Mouse (Mus musculus) lung, postnatal 0 days (tissue): ENCODE results near the gene Ndufa6. TPM values are rescaled to one million over a fixed set of nuclear protein-coding genes. Genes with fewer than 3 reads are reported as not detected.
"Not testable (repeated sequence)": the region's sequence is repeated elsewhere in the genome, so short reads cannot be mapped to it uniquely, and the experiment has no call there.

ENCODE experiments used
- ATAC-seq: fragments of 200-750 bp; cut with Nextera tagmentation; 2 replicates; pipeline ENCODE4 v1.8.0; 2017; ENCODE audit warnings: moderate library complexity
- DNase-seq: peaks from one replicate; pipeline ENCODE4 v3.0.0-alpha.2; 2016; ENCODE audit warnings: low spot score
- H3K27ac ChIP-seq: fragments of 300-500 bp; sonication (generic); 2 replicates; pipeline ENCODE4 v1.5.1; 2014; ENCODE audit warnings: antibody characterized with exemption, mild to moderate bottlenecking, low read length, mixed read lengths
- H3K27me3 ChIP-seq: fragments of 300-500 bp; sonication (generic); replicated peaks from 2 replicates; pipeline ENCODE4 v1.6.1; 2014; ENCODE audit warnings: low read length, mixed read lengths; ENCODE audit not compliant: insufficient read depth
- H3K36me3 ChIP-seq: fragments of 300-500 bp; sonication (generic); 2 replicates; pipeline ENCODE4 v1.6.1; 2014; ENCODE audit warnings: low read length, mixed read lengths; ENCODE audit not compliant: insufficient read depth
- H3K4me1 ChIP-seq: fragments of 300-500 bp; sonication (generic); 2 replicates; pipeline ENCODE4 v1.6.1; 2014; ENCODE audit warnings: antibody characterized with exemption, low read depth, low read length, mixed read lengths; ENCODE audit not compliant: insufficient read depth
- H3K4me2 ChIP-seq: fragments of 300-500 bp; sonication (generic); replicated peaks from 2 replicates; pipeline ENCODE4 v1.6.1; 2014; ENCODE audit warnings: low read depth, mild to moderate bottlenecking, low read length, moderate library complexity, mixed read lengths
- H3K4me3 ChIP-seq: fragments of 300-500 bp; sonication (generic); 2 replicates; pipeline ENCODE4 v1.5.1; 2014; ENCODE audit warnings: low read depth, low read length
- H3K9ac ChIP-seq: fragments of 300-500 bp; sonication (generic); replicated peaks from 2 replicates; pipeline ENCODE4 v1.6.1; 2014; ENCODE audit warnings: low read depth, mild to moderate bottlenecking
- H3K9me3 ChIP-seq: fragments of 300-500 bp; sonication (generic); 2 replicates; pipeline ENCODE4 v1.6.1; 2016; ENCODE audit warnings: low read length, mixed read lengths
- CTCF ChIP-seq: IDR thresholded peaks from 2 replicates; pipeline ENCODE4 v1.5.1; 2016; ENCODE audit warnings: antibody characterized with exemption, mild to moderate bottlenecking
- EP300 ChIP-seq: IDR thresholded peaks from 2 replicates; pipeline ENCODE4 v1.6.1; 2016; ENCODE audit warnings: antibody characterized with exemption, mild to moderate bottlenecking, control low read depth
- WGBS: fragments of 180-500 bp; shearing (Covaris S2); extraction: QIAGEN DNeasy Blood & Tissue Kit; methylation state at CpG from one replicate; pipeline ENCODE4 v1.1.7; 2014; 5-methylcytosine and 5-hydroxymethylcytosine counted together
- polyA plus RNA-seq: library from polyadenylated mRNA; unstranded; fragments of >200 nt; fragmentation: Nextera tagmentation; extraction: Ambion mirVana; gene quantifications from 2 replicates; pipeline ENCODE4 v1.2.1, GENCODE M21; 2015

Ndufa6 gene
- polyA plus RNA-seq, result 439 and 454 TPM in 2 replicates

DNA sequence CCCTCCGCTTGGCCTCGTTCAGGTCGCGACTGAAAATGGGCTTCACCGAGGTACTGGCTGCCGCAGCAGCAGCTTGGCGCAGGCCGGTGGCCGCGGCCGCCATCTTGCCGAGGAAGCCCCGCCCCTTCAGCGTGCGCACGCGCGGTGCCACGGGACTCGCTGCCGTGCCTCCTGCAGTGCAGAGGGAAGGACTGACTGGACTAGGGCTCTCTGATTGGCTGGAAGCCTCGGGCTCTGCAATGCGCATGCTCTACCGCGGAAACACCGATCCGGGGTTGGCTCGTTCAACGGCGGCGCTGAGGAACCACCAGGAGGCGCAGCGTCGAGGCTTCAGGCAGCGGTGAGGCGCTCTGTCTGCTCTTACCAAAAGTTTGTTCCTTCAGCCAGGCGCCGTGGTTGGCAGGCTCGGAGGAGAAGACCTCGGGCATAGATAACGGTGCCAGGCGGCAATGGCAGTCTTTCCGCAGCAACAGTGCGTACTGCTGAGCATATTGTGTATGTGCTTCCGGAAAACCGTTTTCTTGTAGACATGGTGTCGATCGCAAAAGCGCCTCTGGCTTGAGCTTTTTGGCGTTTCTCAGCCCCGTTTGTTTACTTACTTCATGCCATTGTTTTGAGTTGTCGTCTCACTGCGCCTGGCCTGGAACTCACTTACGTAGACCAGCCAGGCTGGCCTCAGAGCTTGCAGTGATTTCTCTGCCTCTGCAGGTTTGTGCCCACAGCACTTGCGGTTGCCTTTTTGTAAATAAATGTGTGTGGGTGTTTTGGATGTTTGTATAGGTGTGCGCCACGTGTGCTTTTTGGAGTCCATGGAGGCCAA, at the start of gene Ndufa6:
TSS of gene Ndufa6 (minus strand) at position 197 of the 820 bp plus-strand sequence.
- TF ChIP-seq CTCF, result peak; percentile 99
- peak; percentile 47; the same call in 1 of the 2 replicates for TF ChIP-seq EP300
- Histone ChIP-seq H3K9ac (peak within 1 kb of the TSS; percentile 96), H3K9me3 (no peaks in the 10 kb centered on the region), H3K4me3 (peak within 1 kb of the TSS; percentile 87), H3K36me3 (peaks cover 17% of the 10 kb centered on the region; the same call in 1 of the 2 replicates), H3K27me3 (no peaks in the 10 kb centered on the region), H3K27ac (peak within 1 kb of the TSS; percentile 93), H3K4me1 (peaks cover 8% of the 10 kb centered on the region), H3K4me2 (peak within 1 kb of the TSS; percentile 80)
- WGBS, result 2% methylated on average over 57 of the region's 57 CpGs
- ATAC-seq (peak; percentile 100), DNase-seq (peak; percentile 100)

- Histone ChIP-seq H3K36me3 (no peaks in the 10 kb centered on the region), H3K4me2 (no peak overlapping the region), H3K27me3 (no peaks in the 10 kb centered on the region), H3K9me3 (no peaks in the 10 kb centered on the region), H3K4me3 (no peak overlapping the region), H3K4me1 (no peaks in the 10 kb centered on the region), H3K9ac (no peak overlapping the region), H3K27ac (no peak overlapping the region)
- WGBS, result 90% methylated on average over 9 of the region's 9 CpGs
- DNase-seq, result no peak
- TF ChIP-seq CTCF, result no peak
- TF ChIP-seq EP300, result no peak
- no peak for ATAC-seq
Observed at GRCm38 (mm10) chr15:82403606-82404005, 49.5 kb upstream of the Ndufa6 start.

DNA sequence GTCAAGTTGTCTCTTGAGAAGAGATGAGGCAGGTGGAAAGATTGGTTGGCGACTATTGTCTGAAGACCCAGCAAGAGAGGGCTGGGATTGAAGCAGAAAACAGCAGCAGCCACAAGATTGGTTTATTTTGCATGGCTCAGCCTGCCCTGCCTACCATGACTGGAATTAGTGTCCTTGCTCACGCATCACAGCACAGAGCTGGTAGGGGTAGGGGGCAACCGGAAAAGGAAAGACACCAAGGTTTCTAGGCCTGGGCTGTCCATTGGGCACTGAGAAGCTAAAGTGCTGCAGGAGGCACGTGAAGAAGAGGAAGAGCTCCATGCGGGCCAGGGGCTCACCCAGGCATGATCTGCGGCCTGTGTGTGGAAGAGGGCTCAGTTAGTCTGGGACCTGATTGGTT, 48.6 kb upstream of the Ndufa6 start:
- H3K27ac ChIP-seq, result no peak overlapping the region
- H3K4me1 ChIP-seq, result no peaks in the 10 kb centered on the region
- ATAC-seq (no peak), DNase-seq (no peak)
- 87% methylated on average over 6 of the region's 6 CpGs for WGBS
- no peak overlapping the region for H3K9ac ChIP-seq
- TF ChIP-seq CTCF (no peak), EP300 (no peak)
- H3K36me3 ChIP-seq, result no peaks in the 10 kb centered on the region
- no peaks in the 10 kb centered on the region for H3K9me3 ChIP-seq
- no peak overlapping the region for H3K4me2 ChIP-seq
- H3K27me3 ChIP-seq, result no peaks in the 10 kb centered on the region
- no peak overlapping the region for H3K4me3 ChIP-seq

- H3K27ac ChIP-seq, result no peak overlapping the region
- H3K9ac ChIP-seq, result no peak overlapping the region
- H3K4me1 ChIP-seq, result no peaks in the 10 kb centered on the region
- no peak overlapping the region for H3K4me2 ChIP-seq
- H3K36me3 ChIP-seq, result no peaks in the 10 kb centered on the region
- ATAC-seq (no peak), DNase-seq (no peak)
- H3K4me3 ChIP-seq, result no peak overlapping the region
- H3K9me3 ChIP-seq, result no peaks in the 10 kb centered on the region
- TF ChIP-seq EP300 (no peak), CTCF (no peak)
- no peaks in the 10 kb centered on the region for H3K27me3 ChIP-seq
Observed at GRCm38 (mm10) chr15:82402106-82402505, 48.0 kb upstream of the Ndufa6 start.

- Histone ChIP-seq H3K9me3 (no peaks in the 10 kb centered on the region), H3K27ac (no peak overlapping the region), H3K27me3 (no peaks in the 10 kb centered on the region), H3K4me2 (no peak overlapping the region), H3K36me3 (no peaks in the 10 kb centered on the region), H3K4me1 (no peaks in the 10 kb centered on the region), H3K9ac (no peak overlapping the region), H3K4me3 (no peak overlapping the region)
- DNase-seq (no peak), ATAC-seq (no peak)
- no peak for TF ChIP-seq CTCF
- 73% methylated on average over 2 of the region's 2 CpGs for whole genome bisulfite sequencing
Observed at GRCm38 (mm10) chr15:82401516-82401915, 47.4 kb upstream of the Ndufa6 start.

DNA sequence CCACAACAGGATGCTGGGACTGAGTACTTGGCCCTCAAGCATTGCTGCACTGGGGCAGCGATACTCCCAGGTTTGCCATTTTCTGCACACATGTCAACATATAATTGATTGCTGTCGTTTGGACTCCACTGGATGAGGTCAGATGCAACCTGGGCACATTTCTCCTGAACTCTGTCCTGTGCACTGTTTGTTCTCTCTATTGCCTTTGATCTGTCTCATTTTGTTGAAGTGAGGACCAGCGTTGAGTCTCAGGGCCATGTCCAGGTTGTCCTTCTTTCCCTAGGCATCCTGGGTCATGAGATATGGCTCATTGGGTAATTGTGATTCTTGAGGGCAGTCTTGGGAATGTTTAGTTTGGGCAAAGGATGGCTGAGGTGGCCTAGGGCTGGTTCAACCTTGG, 41.8 kb upstream of the Ndufa6 start:
- DNase-seq, H3K27ac ChIP-seq, H3K4me1 ChIP-seq, H3K9me3 ChIP-seq, ATAC-seq, H3K36me3 ChIP-seq, H3K4me2 ChIP-seq, H3K4me3 ChIP-seq, H3K9ac ChIP-seq, H3K27me3 ChIP-seq: not testable (repeated sequence)
- 76% methylated on average over 3 of the region's 3 CpGs for WGBS

GRCm38 (mm10) chr15:82393922-82394321, 39.8 kb upstream of the Ndufa6 start, which contains the start of gene Cyp2d11:
Gene Cyp2d11 (minus strand): TSS chr15:82394022.
- not testable (repeated sequence) for ATAC-seq

GRCm38 (mm10) chr15:82389916-82390315, 35.8 kb upstream of the Ndufa6 start:
- H3K9ac ChIP-seq, DNase-seq, H3K4me3 ChIP-seq, H3K27ac ChIP-seq, H3K36me3 ChIP-seq, H3K4me1 ChIP-seq, H3K27me3 ChIP-seq, H3K9me3 ChIP-seq, ATAC-seq, H3K4me2 ChIP-seq: not testable (repeated sequence)
- 87% methylated on average over 10 of the region's 10 CpGs for WGBS

More at GRCm38 (mm10) chr15:82393922-82394321, 39.8 kb upstream of the Ndufa6 start, which contains the start of gene Cyp2d11:
- 82% methylated on average over 2 of the region's 2 CpGs for WGBS
- H3K4me3 ChIP-seq, H3K9me3 ChIP-seq, H3K27me3 ChIP-seq, H3K4me1 ChIP-seq, H3K9ac ChIP-seq, H3K4me2 ChIP-seq, DNase-seq, H3K27ac ChIP-seq, H3K36me3 ChIP-seq: not testable (repeated sequence)
